Mouse (Mus musculus): ENCODE measurements around the gene Kbtbd2.

DNA sequence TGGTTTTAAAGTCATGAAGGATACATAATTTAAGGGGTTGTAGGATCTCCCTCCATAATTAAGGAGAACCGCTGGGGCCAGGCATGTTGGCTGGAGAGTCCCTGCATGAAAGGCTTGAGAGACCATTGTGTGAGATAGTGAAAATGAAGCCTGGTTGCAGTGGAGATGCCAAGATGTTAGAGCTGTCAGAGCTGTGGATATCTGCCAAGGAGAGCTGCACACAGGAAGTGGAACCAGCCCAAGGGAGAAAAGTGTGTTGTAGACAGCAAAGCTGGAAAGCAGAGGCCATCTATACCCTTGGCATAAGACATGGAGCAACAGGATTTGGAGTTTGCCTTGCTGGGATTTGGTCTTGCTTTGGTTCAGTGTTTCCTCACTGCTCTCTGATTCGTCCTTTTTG is 15.7 kb upstream of the Kbtbd2 start:
- TF ChIP-seq CTCF (IDR thresholded peaks at IDR 0.05; ENCODE audit: low read depth, low read length), result no peak
- TF ChIP-seq GATA2 (IDR thresholded peaks at IDR 0.05; ENCODE audit: borderline replicate concordance, low read depth, low read length), result no peak
